Mouse (Mus musculus): ENCODE data around the gene Olfr1098.

Gene Olfr1098

GRCm38 (mm10) chr2:86924445-86924844, at the start of gene Olfr1098:
Olfr1098 (minus strand) TSS chr2:86924545.
- no peak for DNase-seq

- no peak for DNase-seq
These were observed 36.2 kb upstream of the Olfr1098 start, which contains the start of gene Olfr1099 for GRCm38 (mm10) chr2:86960593-86960992. Olfr1099 (minus strand) TSS chr2:86960693.

DNA sequence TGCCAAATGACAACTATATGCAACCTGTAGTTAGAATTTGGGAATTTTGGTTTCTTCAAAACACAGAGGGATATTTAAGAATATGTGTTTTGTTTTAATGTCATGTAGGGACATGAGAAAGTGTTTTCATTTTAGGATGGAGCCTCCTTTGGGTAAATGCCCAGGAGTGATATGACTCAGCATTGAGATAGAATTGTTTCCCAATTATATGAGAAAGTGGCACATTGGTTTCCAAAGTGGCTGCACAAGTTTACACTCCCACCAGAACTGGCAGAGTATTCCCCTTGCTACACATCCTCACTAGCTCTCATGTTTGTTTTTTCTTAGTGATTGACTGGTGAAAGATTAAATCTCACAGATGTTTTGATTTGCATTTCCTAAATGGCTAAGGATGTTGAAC, 2.2 kb upstream of the Olfr1098 start:
- no peak for DNase-seq

- no peak for DNase-seq
These were observed 18.7 kb downstream of the Olfr1098 start for GRCm38 (mm10) chr2:86905647-86906046.

- DNase-seq = no peak
These were observed 32.2 kb downstream of the Olfr1098 start, which contains the start of gene Olfr1097 for GRCm38 (mm10) chr2:86892116-86892515. Olfr1097 (minus strand) TSS chr2:86892216.

- no peak for DNase-seq
These were observed 49.6 kb downstream of the Olfr1098 start, which contains the start of gene Gm13723 for GRCm38 (mm10) chr2:86874702-86875101. Gm13723 (minus strand) TSS chr2:86874802.
